Mouse (Mus musculus): Measurements from ENCODE around the gene Cox6a1. TPM values are rescaled to one million over a fixed set of nuclear protein-coding genes. Genes with fewer than 3 reads are reported as not detected.

Gene Cox6a1
- 1,380 and 1,477 TPM in 2 replicates for polyA plus RNA-seq (2015; fragmentation: Nextera tagmentation; extraction: Ambion mirVana)

DNA sequence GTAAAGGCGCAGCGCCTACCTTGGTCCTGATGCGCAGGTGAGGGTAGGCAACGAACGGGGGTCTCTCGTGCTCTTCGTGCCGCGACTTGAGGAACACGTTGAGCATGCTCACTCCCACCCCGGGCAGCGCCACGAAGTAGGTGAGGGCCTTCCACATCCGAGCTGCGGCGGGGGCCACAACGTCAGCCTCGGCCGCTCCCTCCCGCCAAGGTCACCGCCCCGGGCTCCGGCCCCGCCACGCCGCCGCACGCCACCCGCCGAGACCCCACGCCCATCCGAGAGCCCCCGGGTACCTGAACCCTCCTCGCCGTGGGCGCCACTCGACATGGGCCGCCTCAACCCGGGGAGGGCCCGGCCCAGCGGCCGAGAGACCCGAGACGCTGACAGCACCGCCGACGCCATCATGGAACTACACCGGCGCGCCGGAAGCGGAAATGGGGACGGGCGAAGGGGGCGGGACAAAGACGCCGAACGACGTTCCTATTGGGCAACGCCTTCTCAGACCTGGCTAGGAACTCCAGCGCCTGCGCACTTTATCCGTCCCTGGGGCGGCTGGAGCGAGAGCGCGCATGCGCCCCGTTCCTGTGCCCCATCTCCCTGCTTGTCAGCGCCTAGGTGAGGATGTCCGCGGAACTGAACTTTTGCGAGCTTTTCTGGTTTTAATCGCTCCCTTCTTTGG, at the start of gene Cox6a1:
Cox6a1 (minus strand) TSS at position 436 of the 679 bp plus-strand sequence.

DNA sequence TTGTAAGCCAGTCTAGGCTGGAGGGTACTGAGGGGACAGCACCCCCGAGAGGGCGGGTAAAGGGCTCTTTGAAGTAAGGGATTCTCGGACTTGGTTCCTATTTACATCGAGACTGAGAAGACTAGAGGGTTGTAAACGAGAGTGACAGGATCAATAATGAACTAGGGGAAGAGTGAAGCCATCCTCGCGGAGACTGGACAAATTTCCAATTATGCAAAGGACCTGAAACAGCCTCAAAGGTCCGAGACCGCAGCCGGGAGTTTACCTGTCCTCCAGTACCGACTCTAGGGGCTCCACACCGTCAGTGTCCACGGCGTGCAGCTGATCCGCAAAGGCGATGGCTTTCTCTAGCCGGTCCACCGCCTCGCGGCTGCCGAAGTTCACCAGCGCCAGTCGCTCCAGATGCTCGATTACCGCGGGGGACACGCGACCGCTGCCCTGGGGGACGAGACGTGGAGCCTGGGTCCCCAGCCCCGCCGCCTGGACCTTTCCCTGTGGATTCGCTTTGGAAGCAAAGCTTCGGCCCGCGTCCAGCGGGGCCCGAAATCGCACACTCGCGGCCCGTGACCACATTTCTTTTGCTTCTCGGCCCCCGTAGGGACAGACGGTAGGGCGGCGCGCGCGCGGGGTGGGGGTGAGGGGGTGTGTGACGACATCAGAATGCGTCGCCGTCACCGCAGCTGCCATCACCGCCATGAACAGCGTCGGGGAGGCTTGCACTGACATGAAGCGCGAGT, 8.0 kb downstream of the Cox6a1 start, which contains the start of the genes Gatc and Triap1:
Gatc (minus strand) TSS at position 602 of the 737 bp plus-strand sequence.
Triap1 (plus strand) TSS at position 649 of the 737 bp plus-strand sequence.

DNA sequence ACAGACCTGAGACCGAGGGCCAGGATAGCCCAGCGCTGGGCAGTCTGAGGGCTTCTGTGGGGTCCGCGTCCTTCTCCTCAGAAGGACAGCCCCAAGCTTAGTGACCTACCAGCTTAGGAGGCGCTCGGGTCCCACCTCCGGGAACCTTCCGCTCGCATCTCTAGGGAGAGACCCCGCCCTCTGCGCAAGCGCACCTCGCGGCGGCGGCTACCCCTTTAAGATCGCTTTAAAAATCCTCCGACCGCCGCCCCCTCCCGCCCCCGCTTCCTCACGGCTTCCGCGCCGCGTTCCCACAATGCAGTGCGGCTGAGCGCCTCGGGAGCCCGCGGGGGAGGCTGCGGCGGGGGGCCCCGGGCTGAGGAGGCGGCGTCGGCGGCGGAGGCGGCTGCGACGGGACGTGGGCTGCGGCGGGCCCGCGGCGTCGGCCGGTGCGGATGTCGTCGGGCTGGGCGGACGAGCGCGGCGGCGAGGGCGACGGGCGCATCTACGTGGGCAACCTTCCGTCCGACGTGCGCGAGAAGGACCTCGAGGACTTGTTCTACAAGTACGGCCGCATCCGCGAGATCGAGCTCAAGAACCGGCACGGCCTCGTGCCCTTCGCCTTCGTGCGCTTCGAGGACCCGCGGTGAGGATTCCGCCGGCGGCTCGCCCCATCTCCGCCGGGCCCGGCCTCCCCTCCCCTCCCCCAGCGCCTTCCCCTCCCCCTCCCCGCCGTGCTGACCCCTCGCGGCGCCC, 21.7 kb downstream of the Cox6a1 start, which contains the start of gene Srsf9:
Srsf9 (plus strand) TSS at position 303 of the 735 bp plus-strand sequence.

DNA sequence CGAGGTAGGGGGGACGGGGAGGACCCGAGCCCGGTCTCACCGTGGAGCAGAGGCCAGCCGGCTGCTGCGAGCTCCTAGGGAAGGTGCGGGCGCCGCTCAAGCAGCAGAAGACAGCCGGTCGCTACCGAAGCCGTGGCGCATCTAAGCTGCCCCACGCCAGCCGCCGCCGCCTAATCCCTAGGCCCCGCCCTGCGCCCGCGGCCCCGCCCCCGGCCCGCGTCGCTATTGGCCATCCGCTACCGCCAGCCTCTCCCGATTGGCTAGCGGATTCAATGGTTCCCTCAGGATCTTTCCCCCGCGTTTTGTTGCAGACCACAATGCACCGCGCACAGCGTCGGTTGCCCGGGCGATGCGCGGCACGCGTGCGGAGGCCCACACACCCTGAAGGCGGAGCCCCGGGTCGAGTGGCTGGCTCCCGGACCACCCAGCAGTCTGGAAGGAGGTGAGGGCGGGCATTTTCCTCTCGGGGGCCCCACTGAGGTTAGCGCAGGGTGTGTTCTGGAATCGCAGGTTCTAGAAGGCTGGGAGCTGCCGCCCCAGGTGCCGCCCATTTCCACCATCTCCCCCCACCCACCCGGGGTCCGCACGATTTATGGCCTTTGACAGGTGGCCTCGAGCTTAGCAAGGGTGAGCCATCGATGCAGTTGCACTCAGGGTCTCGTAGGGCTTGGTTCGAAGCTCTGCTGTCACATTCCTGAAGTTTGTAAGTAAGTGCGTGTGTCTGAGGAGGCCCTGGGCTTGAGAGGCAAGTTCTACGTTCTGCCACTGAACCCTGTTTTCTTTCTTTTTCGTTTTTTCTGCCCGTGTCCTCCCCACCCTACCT, 47.8 kb downstream of the Cox6a1 start, which contains the start of gene Dynll1:
Dynll1 (minus strand) TSS at position 208 of the 823 bp plus-strand sequence.

Other genes starting within 250 kb of the Cox6a1 start
- gene Acads, start 229.6 kb downstream of the Cox6a1 start, polyA plus RNA-seq (2015; fragmentation: Nextera tagmentation; extraction: Ambion mirVana): 57.0 and 62.5 TPM in 2 replicates
- gene Unc119b, start 214.0 kb downstream of the Cox6a1 start, polyA plus RNA-seq (2015; fragmentation: Nextera tagmentation; extraction: Ambion mirVana): 15.0 and 15.1 TPM in 2 replicates
- gene Mlec, start 190.8 kb downstream of the Cox6a1 start, polyA plus RNA-seq (2015; fragmentation: Nextera tagmentation; extraction: Ambion mirVana): 41.6 and 47.0 TPM in 2 replicates
- gene Cabp1, start 154.6 kb downstream of the Cox6a1 start, polyA plus RNA-seq (2015; fragmentation: Nextera tagmentation; extraction: Ambion mirVana): 0.48 and 1.2 TPM in 2 replicates
- gene Pop5, start 113.1 kb downstream of the Cox6a1 start, polyA plus RNA-seq (2015; fragmentation: Nextera tagmentation; extraction: Ambion mirVana): 55.1 and 57.7 TPM in 2 replicates
- 118 and 129 TPM in 2 replicates for gene Rnf10, start 76.1 kb downstream of the Cox6a1 start, polyA plus RNA-seq (2015; fragmentation: Nextera tagmentation; extraction: Ambion mirVana)
- 24.6 and 27.9 TPM in 2 replicates for gene Coq5, start 69.3 kb downstream of the Cox6a1 start, polyA plus RNA-seq (2015; fragmentation: Nextera tagmentation; extraction: Ambion mirVana)
- gene Dynll1, start 48.0 kb downstream of the Cox6a1 start, polyA plus RNA-seq (2015; fragmentation: Nextera tagmentation; extraction: Ambion mirVana): 1,629 and 1,654 TPM in 2 replicates
- 119 and 134 TPM in 2 replicates for gene Srsf9, start 21.8 kb downstream of the Cox6a1 start, polyA plus RNA-seq (2015; fragmentation: Nextera tagmentation; extraction: Ambion mirVana)
- gene Gatc, start 7.8 kb downstream of the Cox6a1 start, polyA plus RNA-seq (2015; fragmentation: Nextera tagmentation; extraction: Ambion mirVana): 11.7 and 15.4 TPM in 2 replicates
- 57.1 TPM in 2 replicates for gene Triap1, start 7.8 kb downstream of the Cox6a1 start, polyA plus RNA-seq (2015; fragmentation: Nextera tagmentation; extraction: Ambion mirVana)
- gene Msi1, start 80.6 kb upstream of the Cox6a1 start, polyA plus RNA-seq (2015; fragmentation: Nextera tagmentation; extraction: Ambion mirVana): 0.98 and 1.5 TPM in 2 replicates
- gene Pla2g1b, start 117.3 kb upstream of the Cox6a1 start, polyA plus RNA-seq (2015; fragmentation: Nextera tagmentation; extraction: Ambion mirVana): not detected in 2 replicates
- 13.6 and 14.6 TPM in 2 replicates for gene Sirt4, start 135.7 kb upstream of the Cox6a1 start, polyA plus RNA-seq (2015; fragmentation: Nextera tagmentation; extraction: Ambion mirVana)
- 30.1 and 30.2 TPM in 2 replicates for gene Pxn, start 157.7 kb upstream of the Cox6a1 start, polyA plus RNA-seq (2015; fragmentation: Nextera tagmentation; extraction: Ambion mirVana)
- gene Rplp0, start 210.5 kb upstream of the Cox6a1 start, polyA plus RNA-seq (2015; fragmentation: Nextera tagmentation; extraction: Ambion mirVana): 1,280 and 1,369 TPM in 2 replicates
- 16.3 and 18.2 TPM in 2 replicates for gene Gcn1l1, start 216.3 kb upstream of the Cox6a1 start, polyA plus RNA-seq (2015; fragmentation: Nextera tagmentation; extraction: Ambion mirVana)

Measured in urinary bladder, postnatal 0 days (tissue).